Mouse (Mus musculus): ENCODE measurements around the gene Fam178b.
A peak's percentile ranks its signal among the peaks of the same experiment; 100 is the strongest.

The Fam178b gene

DNA sequence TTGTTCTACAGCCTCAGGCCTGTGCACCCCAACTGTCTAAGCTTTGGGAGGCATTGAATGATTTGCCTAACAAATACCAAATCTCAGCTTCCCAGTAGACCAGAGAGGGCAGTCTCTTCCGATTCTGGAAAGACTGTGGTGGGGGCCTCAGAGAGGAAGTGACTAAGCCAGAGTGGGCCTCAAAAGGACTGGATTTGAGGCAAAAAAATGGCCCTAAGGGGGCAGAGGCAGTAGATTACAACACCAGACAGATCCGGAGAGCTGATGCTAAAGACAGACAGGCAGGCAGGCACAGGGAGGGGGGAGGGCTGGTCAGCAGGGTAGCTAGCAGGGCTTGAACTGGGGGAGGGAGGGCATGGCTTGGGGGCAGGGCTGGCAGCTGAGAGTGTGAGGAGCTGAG, 116.6 kb downstream of the Fam178b start:
- no peak for DNase-seq (ENCODE audit: low spot score in 2 of 2)

GRCm38 (mm10) chr1:36564101-36564500, 118.9 kb downstream of the Fam178b start:
- DNase-seq (ENCODE audit: low spot score in 2 of 2) = no peak

DNA sequence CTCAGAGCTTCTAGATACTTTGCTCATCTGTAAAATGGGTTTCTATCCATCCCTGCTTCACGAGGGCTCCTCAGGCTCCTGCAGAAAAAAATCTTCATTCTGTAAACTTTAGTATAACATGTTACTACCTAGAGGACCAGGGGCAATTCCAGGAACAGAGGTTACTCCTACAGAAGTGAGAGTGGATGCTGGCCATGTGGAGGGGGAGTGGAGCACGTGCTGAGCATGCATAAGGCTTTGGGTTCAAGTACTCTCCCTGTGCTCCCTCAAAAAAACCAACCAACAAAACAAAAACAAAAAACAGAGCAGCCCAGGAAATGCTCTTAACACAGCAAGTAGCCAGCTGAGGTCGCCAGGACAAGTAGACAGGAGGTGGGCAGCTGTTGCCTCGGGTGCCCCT, 119.4 kb downstream of the Fam178b start:
- DNase-seq (ENCODE audit: low spot score in 2 of 2) = no peak

DNA sequence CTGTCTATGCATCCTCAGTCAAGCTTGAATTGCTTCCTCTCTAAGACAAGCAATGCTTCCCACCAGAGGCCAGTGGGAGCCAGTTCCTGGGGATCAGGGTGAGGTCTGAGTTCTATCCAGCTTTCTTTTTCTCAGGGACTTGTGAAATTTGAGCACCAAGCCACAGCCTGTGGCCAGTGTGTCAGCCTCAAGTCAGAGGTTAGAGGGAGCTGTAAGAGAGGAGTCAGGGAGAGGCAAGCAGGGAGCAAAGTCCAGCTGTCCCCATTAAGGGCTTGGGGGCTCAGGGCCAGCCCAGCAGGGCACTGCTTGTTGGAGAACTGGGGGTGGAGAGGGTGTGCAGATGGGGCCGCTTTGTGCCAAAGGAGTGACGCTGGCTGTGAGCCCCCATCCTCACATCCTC, 119.8 kb downstream of the Fam178b start:
- DNase-seq (ENCODE audit: low spot score in 2 of 2) = no peak

GRCm38 (mm10) chr1:36562388-36562787, 120.6 kb downstream of the Fam178b start:
- no peak for DNase-seq (ENCODE audit: low spot score in 2 of 2)

DNA sequence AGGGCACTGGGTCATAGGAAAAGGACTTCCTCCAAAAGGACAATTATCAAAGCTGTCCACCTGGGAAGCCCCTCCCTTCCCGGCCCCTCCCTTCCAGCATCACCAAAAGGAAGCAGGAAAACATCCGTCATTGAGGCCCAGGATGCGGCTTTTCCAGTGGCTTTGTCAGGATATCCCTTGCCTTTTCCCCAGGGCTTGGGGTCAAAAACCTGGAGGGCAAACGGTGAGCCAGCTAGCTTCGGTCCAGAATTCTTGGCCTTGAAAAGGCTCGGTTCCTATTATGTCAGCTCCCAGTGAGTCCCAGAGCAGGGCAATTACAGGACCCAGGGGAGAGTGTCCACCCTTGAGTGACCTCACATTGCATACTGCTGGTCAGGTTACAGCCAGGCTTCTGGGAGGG, 122.1 kb downstream of the Fam178b start:
- no peak for DNase-seq (ENCODE audit: low spot score in 2 of 2)

GRCm38 (mm10) chr1:36559888-36560287, 123.1 kb downstream of the Fam178b start:
- DNase-seq (ENCODE audit: low spot score in 2 of 2) = no peak

DNA sequence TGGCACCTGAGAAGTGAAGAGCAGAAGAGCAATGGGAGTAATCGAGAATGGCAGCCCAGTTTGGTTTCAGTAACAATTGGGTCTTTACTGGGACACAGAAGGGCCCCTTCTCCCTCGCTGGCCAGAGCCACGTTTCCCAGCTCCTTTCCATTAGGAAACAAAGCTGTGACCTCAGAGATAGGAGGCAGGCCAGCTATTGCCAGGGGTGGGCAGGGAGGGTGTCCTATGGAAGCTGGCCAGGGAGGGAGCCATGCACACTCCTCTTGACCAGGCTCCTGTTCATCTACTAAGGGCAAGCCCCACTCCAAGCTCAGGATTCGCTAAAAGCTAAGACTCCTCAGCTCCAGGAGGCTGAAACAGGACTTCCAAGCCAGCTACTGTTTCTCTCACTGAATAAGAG, 123.7 kb downstream of the Fam178b start:
- DNase-seq (ENCODE audit: low spot score in 2 of 2) = no peak

DNA sequence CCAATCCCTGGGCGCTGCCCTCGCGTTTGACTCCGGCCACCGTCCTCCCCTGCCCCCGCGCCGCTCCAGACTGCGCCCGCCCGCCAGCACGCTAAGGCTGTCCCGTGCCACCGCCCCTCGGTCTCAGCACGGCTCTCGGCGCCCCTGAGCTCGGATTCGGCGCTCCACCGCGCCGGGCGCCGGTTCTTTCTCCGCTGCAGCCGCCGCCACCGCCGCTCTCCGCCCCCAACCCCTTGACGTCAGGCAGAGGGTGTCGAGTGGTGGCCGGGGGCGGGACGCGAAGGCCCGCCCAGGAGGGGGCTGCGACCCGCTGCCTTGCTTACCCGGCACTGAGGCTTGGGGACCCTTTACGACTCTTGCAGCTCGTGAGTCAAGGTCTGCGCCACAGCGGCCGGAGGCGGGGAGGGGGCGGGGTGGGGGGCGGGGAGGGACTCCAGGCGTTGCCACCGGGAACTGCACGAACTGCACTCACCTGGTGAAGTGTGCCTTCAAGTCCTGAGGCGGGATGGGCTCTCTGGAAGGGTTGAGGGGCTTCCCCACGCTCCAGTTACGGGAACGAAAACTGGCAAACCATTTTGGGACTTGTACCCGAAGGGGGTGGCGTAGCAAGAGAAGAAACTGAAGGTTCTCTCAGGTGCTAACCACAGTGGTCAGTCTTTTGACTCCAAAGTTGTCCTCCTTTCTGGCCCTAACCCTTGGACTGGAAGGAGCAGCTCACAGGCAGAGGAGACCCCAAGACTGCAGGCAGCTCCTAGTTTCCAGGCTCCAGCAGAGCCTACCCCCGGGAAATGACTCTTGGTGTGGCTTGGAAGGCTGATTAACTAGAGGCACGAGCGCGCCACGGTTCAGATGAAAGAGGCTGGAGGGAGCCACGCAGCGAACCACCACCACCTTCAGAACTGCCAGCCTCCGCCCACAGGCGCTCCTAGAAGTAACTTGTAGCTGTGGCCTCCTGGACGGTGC, 124.7 kb downstream of the Fam178b start, which contains the start of gene Sema4c:
Sema4c (minus strand) TSS at position 319 of the 963 bp plus-strand sequence.
- DNase-seq (ENCODE audit: low spot score in 2 of 2) = peak; percentile 51 to 61

DNA sequence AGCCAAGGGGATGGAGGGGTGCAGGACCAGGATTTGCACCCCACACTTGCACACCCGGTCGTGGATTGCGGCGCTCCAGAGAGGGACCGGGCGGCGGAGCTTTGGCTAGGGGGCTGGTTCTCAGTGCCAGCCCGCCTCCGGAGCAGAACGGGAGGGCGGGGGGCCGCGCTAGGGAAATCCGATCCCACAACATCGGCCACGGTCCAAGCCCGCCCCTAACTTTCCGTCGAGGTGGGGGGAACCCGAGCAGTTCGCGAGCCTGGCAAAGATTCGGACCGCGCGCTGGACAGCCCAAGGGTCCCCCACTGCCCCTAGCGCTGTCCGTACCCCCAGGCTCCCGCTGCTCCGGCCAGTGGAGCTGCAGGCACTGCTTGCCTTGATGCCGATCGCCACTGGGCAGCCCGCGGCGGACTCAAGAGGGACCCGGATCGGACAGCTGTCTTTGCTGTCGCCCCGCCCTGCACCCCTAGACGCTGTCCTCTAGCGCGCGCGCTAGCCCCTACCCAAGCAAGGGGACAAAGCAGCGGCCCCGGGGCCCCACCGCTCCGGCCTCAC, 125.4 kb downstream of the Fam178b start:
- peak; percentile 19 to 30 for DNase-seq (ENCODE audit: low spot score in 2 of 2)

- DNase-seq (ENCODE audit: low spot score in 2 of 2) = peak; percentile 75 to 79
These were observed 126.2 kb downstream of the Fam178b start for GRCm38 (mm10) chr1:36556553-36557456.

- DNase-seq (ENCODE audit: low spot score in 2 of 2) = no peak
These were observed 127.1 kb downstream of the Fam178b start for GRCm38 (mm10) chr1:36555798-36556395.

GRCm38 (mm10) chr1:36554633-36555399, 128.2 kb downstream of the Fam178b start:
- no peak for DNase-seq (ENCODE audit: low spot score in 2 of 2)

GRCm38 (mm10) chr1:36552506-36552905, 130.5 kb downstream of the Fam178b start:
- DNase-seq (ENCODE audit: low spot score in 2 of 2) = no peak

DNA sequence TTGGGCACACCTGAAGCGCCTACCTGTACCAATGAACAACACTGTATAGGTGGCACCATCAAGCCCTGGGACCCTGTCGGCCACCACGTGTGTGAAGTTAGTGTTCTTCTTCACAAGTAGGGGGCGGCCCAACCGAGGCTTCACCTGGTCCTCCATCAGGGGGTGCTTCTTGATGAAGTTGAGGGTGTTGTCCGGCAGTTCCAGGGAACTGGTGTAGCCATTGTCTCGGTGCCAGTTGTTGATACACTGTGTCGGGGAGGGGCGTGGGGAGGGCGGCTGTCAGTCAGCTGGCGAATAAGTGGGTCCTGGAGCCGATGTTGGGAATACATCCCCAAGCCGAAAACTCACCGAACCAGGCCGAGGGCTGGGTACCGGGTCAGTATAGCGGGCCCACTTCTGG, 131.1 kb downstream of the Fam178b start:
- DNase-seq (ENCODE audit: low spot score in 2 of 2) = no peak

DNA sequence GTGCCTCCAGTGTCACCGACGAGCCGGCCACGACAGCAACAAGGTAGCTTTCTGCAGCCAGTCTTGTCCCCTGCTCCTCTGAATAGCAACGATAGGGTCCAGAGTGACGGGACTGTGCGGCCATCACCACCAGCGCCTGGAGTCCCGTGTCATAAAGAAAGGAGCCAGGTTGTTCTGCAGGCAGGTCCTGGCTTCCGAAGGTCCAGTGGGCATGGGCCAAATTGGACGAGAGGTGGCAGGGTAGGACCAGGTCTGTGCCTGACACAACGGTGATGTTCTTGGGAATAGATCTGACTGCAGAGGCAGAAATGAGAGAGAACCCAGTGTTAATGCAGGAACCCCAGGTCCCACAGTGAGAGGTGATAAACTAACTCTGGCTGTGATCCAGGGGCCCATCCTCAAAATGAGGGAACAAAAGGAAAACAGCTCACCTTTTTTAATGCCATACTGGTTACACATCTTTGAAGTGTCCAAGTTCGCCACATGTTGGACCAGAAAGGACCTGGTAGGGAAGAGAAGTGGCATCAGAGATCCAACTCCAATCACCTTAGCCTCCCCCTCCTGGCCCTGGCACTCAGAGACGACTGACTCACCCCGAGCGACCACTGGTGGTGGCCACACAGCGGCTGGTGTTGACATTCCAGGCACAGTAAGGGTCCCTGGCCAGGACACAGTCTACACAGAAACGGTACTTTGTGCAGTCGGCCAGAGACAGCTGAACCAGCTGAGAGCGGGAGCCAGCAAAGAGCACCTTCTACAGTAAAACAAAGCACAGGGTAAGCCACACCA, 132.7 kb downstream of the Fam178b start:
- DNase-seq (ENCODE audit: low spot score in 2 of 2) = no peak

- no peak for DNase-seq (ENCODE audit: low spot score in 2 of 2)
These were observed 133.5 kb downstream of the Fam178b start for GRCm38 (mm10) chr1:36549491-36549890.

- no peak for DNase-seq (ENCODE audit: low spot score in 2 of 2)
These were observed 134.2 kb downstream of the Fam178b start for GRCm38 (mm10) chr1:36548771-36549170.

DNA sequence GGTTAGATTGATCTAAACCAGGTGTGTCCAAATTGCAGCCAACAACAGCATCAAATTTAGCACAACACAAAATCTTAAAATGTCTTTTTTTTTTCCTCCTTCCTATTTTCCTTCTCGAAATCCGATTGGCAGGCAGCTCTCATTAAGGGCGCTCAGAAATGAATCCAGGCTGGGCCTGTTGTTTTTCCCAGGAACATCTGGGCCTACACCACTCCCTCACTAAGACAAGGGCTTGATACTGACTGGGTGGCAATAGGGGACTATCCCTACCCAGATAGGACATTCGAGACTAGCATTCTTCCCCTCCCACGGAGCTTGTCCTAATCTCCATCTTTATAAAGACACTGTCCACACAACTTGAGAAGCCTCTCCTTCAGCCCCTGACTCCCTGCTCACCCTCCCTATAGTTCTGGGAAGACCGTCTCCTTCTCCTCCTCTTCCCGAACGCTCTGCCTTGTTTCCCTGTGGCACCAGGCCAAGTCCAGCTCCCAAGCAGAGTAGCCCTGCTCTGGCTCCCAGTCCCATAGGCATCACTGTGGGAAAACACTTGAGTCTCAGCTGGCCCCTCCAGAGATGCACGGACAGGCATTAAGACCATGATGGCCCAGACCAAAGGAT, 134.9 kb downstream of the Fam178b start:
- no peak for DNase-seq (ENCODE audit: low spot score in 2 of 2)
